Mouse (Mus musculus) T-helper 17 cell (primary cell): ENCODE results near the gene Cftr.

Source experiments
- in situ Hi-C, 2 experiments: fragments of 300-600 bp; cut with MboI, MseI; formaldehyde crosslinking; loops; 1 replicate in 1 of 2; 2 replicates in 1 of 2; pipeline ENCODE4 v1.15.1; 2025; ENCODE audit warnings: high pct_unique_total_duplicates in 2 of 2

The Cftr gene

GRCm38 (mm10) chr6:18170311-18170922 lies at the start of gene Cftr:
Cftr (plus strand) TSS chr6:18170687.
- in situ Hi-C loops, result no loop called here

DNA sequence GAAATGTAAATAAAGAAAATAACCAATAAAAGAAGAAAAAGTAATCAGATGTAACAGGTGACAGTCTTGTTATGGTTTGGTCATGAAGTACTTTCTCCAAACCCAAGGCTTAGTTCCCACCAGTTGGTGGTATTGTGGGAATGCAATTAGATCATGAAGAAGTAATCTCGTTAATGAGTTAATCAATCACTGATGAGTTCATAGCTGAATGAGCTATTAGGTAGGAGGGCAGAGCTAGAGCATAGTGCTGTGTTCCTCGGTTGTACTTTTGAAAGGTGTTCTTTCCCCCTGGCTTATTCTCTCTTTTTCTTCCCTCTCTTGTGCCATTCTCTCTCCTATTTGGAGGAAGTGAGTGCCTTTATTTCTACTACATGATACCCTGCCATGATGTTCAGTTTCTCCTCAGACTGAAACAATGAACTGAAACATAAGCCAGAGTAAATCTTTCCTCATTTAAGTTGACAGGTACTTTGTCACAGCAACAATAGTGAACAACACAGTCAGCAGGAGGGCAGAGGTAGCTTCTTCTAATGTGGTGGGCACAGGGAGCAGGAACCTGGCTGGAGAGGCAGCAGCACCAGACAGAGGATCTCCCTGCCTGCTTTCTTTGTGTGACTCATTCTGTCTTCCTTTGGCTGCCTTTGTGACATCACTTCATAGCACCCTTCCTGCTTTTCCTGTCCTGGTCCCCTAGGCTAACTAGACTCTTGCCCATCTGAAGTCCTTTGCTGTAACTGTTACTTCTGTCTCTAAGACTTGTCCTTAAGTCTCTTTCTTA lies 43.1 kb upstream of the Cftr start:
- in situ Hi-C loops, result no loop called here

DNA sequence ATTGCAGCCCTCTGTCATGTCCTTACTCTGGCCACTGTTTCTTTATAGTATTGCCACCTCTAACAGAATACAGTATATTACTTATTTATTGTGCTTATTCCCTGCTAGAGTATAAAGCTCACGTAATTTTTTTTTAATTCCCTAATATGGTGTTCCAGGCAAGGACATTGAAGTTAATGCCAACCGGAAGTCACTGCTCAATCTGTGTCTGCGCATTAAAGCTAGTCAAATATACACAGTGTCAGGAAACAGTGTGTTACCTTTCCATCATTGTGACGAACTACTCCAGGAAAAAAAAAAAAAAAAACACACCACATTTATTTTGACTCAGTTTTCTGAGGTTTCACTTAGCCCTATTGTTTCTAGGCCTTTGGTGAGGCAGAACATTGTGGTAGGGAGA lies 42.4 kb upstream of the Cftr start:
- in situ Hi-C loops, result no loop called here

DNA sequence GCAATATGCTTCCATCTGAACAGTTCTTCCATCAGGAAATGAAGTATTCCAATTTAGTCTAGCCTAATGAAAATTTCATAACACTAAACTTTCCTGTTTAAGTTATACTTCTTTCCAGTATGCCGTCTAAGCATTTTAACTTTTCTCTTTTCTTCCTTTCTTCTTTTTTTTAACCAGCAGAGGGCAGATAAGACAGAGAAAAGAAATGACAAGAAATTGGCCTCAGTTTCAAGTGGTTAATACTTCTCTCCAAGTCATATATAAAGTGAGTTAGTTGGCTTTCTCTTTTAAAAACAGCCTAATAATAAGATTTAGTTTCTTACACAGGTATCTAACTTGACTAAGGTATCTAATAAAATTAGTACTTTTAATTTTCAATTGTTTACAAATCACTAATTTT lies 35.2 kb upstream of the Cftr start:
- in situ Hi-C loops, result no loop called here

- in situ Hi-C loops, result no loop called here
Measured at GRCm38 (mm10) chr6:18153031-18153430, 17.5 kb upstream of the Cftr start.

DNA sequence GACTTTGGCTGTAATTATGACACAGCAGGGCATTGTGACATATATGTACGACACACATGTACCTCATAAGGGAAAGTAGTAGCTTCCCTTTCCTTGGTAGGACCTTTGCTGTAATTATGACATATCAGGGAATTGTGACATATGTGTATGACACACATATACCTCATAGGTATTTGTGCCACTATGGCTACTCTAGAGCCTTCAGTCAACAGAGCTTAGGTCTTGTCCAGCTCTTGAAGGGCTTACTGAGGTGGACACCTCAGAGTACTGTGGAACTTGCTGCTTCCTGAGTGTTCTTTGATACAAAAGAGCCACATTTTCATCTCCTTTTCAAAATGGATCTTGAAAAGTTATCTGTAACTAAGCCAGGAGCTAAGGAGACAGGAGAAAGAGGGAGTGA lies 869 bp upstream of the Cftr start:
- in situ Hi-C loops, result no loop called here

DNA sequence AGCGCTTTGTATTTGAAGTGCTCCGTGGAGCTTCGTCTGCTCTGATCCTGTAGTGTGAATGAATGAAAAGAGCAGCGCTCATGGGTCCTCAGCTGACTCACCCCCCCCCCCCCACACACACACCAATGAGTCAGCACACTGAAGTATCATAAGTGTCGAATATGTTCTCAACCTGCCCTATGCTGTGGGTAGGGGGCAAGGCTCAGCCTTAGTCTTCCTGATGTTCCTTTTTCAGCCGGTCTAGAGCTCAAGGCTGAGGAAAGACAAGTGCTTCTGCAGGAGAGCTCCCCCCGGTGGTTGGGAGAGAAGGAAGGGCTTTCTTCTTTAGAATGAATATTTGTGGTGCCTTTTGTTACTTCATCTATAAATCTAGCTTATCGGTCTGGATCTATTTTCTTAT lies 1.1 kb downstream of the Cftr start:
- in situ Hi-C loops, result no loop called here

GRCm38 (mm10) chr6:18177509-18177908 lies 7.0 kb downstream of the Cftr start:
- in situ Hi-C loops, result no loop called here

GRCm38 (mm10) chr6:18180665-18181064 lies 10.2 kb downstream of the Cftr start:
- in situ Hi-C loops, result no loop called here

DNA sequence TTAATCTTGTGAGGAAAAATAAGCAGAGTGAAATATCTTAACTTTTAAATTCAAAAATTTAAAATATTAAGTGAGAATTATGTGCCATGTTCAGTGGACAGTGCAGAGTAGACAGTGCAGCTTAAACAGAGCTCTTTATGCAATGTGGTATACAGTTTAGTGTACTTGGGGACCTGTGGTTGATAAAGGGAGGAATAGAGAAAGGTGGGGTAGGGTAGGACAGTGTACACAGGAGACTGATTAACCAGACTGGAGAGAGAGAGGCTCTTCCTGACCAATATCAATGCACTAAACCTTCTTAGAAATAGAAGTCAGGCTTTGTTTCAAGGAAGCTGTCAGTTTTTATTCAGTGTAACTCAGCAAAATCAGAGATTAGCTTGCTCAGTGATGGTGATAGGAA lies 12.4 kb downstream of the Cftr start:
- in situ Hi-C loops, result no loop called here

DNA sequence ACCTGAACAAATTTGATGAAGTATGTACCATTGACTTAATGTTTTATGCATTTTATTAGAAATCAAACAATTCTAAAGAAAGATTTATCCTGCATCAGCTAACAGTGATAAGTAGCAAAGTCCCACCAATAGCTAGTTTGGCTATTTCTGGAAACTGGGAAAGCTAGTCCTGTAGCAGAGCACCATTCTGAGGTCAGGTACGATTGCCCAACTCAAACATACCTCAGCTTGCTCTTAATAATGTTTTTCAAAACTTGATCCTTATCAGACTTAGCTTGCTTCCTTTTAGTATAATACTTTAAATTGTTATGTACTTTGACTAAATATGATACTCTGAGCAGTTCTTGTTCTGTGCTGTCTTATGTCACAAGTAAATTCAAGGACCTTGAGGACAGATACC lies 50.2 kb downstream of the Cftr start:
- in situ Hi-C loops, result no loop called here

DNA sequence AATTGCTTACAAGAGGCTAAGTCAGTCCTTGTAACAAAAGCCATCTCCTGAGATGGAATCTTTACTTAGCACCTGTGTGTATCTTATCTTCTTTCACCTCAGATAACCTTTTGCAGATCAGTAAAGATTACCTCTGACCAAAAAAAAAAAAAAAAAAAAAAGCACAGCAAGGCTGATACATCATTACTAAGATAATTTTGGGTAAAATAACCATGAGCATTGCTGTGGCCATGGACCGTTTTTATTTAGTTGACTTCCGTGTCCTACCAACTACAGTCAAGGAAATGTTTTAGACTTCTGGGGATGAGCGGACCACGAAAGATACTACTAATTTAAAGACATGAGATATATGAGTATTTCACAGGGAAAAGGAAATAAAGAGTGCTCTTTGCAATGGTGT lies 52.7 kb downstream of the Cftr start:
- in situ Hi-C loops, result no loop called here

- in situ Hi-C loops, result no loop called here
Measured at GRCm38 (mm10) chr6:18225157-18225556, 54.7 kb downstream of the Cftr start.

DNA sequence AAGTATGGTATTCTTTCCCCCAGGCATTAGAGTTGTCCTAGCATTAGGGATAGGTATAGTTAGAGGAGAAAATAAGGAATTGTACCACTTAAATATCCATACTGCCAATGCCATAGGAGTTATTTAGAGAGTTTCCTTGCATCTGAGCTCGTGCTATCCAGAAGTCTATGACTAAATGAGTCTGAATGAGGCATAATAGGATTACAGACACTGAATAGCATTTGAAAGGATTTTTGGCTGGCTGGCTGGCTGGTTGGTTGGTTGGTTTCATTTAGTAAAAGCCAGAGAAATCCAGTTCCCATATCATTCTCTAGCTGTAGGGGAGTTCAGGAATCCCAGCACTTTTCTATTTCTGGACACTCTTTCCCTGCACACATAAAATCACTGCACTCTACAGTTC lies 76.0 kb downstream of the Cftr start:
- in situ Hi-C loops, result no loop called here

- in situ Hi-C loops, result no loop called here
Measured at GRCm38 (mm10) chr6:18247891-18248463, 77.5 kb downstream of the Cftr start.

DNA sequence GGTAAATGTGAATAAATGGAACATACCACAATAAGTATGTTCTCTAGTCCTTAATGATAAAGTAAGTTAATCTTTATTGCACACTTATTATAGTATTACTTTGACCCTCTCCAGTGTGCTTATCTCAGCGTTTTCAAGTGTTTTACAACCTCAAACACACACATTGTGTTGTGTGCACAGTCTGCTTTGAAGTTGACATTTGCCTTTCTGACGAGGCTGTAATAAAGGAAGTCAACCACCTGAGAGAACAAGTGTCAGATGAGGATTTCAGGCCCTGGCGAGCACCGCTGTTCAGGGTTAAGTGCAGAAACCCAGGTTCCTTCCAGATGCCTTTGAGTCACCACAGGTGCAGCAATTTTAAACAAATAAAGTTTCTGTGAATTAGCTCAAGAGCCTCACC lies 78.0 kb downstream of the Cftr start:
- in situ Hi-C loops, result no loop called here

- in situ Hi-C loops, result no loop called here
Measured at GRCm38 (mm10) chr6:18254586-18254985, 84.1 kb downstream of the Cftr start.

DNA sequence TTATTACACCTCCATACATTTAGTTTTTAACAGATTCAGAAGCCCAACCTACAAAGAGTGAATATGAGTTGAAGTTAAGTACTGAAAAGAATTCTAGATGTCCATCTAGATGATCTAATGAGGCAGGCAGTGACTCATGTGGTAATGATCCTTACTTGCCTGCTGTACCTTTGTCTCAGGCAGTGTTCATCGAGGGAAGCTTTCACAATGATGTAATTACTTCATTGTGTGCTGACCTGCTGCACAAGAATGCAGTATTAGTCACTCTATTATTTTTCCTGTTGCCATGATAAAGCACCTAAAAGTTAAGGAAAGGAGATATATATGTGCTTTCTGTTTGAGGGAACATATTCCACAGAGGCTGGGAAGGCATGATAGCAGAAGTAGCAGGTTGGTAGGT lies 100.5 kb downstream of the Cftr start:
- in situ Hi-C loops, result no loop called here

DNA sequence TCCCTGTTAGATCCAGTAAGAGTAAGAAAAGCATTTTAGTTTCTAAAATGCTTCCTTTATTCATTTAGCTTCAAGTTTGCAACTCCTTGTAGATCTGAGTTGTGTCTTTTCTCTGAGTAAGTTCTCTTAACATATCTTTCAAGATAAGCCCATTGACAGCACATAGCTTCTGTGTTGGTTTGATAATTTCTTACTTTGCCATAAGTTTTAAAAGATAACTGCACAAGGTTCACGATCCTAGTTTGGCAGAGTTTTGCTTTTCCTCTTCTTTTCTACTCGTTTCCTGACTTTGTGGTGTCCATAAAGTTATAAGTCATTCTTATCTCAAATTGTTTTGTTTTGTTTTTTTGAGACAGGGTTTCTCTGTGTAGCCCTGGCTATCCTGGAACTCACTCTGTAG lies 130.3 kb downstream of the Cftr start:
- in situ Hi-C loops, result no loop called here

DNA sequence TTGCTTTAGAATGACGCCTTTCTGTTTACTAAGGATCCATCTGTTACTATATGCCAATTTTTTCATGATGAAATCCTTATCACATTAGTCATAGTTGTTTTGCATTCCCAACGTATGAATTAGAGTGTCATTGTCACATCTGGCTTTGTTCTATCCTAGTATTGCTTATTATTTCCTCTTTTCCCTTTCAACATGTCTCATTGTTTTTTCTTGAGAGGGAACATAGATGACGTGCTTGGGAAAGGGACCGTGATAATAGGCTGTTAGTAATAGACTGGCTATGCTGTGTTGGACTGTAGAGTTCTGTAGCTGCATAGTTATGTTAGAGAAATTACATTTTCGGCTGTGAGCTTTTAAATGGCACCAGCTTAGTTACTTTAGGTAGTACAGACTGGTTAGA lies 131.6 kb downstream of the Cftr start:
- in situ Hi-C loops, result no loop called here

GRCm38 (mm10) chr6:18303228-18303627 lies 132.7 kb downstream of the Cftr start:
- in situ Hi-C loops, result no loop called here

DNA sequence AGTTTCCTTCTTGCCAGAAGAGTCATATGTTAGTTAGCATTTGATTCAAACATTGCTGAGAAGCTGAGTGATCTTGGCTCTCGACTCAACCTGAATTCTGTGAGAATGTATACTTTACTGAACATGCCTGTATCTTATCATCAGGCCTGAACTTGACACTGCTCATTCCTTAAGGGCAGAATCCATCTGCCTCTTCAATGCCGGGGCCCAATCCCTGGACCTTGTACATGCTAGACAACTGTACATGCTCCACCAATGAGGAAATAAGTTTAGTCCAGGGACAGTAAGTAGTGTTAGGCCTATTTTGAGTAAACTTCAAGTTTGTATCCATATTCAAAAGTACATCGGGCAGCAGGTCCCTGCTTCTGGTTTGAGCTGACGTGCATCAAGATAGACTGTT lies 134.6 kb downstream of the Cftr start:
- in situ Hi-C loops, result no loop called here

GRCm38 (mm10) chr6:18310983-18311382 lies 140.5 kb downstream of the Cftr start:
- in situ Hi-C loops, result no loop called here
